Mouse (Mus musculus): Measurements from ENCODE around the gene Dusp6. TPM values are rescaled to one million over a fixed set of nuclear protein-coding genes. Genes with fewer than 3 reads are reported as not detected.

The Dusp6 gene
- 30.7 TPM for polyA plus RNA-seq (2014; fragmentation: Illumina TruSeq; extraction: RNeasy Lipid Tissue Mini Kit (QIAGEN cat#74804))

DNA sequence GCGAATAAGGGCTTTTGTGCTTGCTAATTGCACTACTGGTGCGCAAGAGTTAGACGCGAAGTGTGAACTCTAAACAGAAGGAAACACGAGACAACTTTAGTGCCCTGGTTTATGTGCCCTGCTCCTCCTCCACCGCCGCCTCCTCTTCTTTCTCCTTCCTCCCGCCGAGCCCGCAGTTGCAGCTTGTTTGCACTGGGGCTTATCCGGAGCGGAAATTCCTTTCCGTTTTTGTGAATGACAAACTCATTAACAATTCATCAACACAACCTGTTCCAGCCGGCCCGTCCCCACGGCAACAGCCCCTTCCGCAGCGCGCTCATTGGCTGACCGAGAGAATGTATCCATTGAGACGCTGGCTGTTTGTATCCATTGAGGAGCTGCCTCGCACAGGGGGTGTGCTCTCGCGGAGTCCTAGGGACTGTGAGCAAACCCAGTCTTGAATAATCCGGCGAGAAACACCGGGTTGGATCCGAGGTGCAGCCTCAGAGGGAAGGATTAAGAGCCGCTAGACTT, at the start of gene Dusp6:
Gene Dusp6 (plus strand): TSS at position 365 of the 513 bp plus-strand sequence.

Other genes with a start within 250 kb of the Dusp6 start
- 25.5 TPM for gene Poc1b, start 156.2 kb upstream of the Dusp6 start, polyA plus RNA-seq (2014; fragmentation: Illumina TruSeq; extraction: RNeasy Lipid Tissue Mini Kit (QIAGEN cat#74804))
- 24.0 TPM for gene Galnt4, start 155.1 kb upstream of the Dusp6 start, polyA plus RNA-seq (2014; fragmentation: Illumina TruSeq; extraction: RNeasy Lipid Tissue Mini Kit (QIAGEN cat#74804))
- gene Phxr2, start 136.9 kb upstream of the Dusp6 start, polyA plus RNA-seq (2014; fragmentation: Illumina TruSeq; extraction: RNeasy Lipid Tissue Mini Kit (QIAGEN cat#74804)) = not detected

All from ovary, adult 10 weeks (tissue).